Mouse (Mus musculus) forebrain, embryonic 10.5 days (tissue): Measurements from ENCODE around the gene Ttc7b. TPM values are rescaled to one million over a fixed set of nuclear protein-coding genes. Genes with fewer than 3 reads are reported as not detected.
A peak's percentile ranks its signal among the peaks of the same experiment; 100 is the strongest.

Experiments
- DNase-seq: peaks from one replicate; pipeline ENCODE4 v3.0.0-alpha.2; 2017; ENCODE audit warnings: low spot score; ENCODE audit errors: extremely low spot score
- H3K27ac ChIP-seq: fragments of 300-500 bp; sonication (generic); 2 replicates; pipeline ENCODE4 v1.5.1; 2016; ENCODE audit warnings: mild to moderate bottlenecking
- H3K27me3 ChIP-seq: fragments of 300-500 bp; sonication (generic); 2 replicates; pipeline ENCODE4 v1.6.1; 2016; ENCODE audit warnings: mild to moderate bottlenecking; ENCODE audit not compliant: poor library complexity, severe bottlenecking
- H3K36me3 ChIP-seq: fragments of 300-500 bp; sonication (generic); replicated peaks from 2 replicates; pipeline ENCODE4 v1.6.1; 2016; ENCODE audit warnings: mild to moderate bottlenecking, moderate library complexity
- H3K4me1 ChIP-seq: fragments of 300-500 bp; sonication (generic); 2 replicates; pipeline ENCODE4 v1.6.1; 2016
- H3K4me3 ChIP-seq: fragments of 300-500 bp; sonication (generic); 2 replicates; pipeline ENCODE4 v1.5.1; 2016; ENCODE audit warnings: mild to moderate bottlenecking, moderate library complexity
- H3K9me3 ChIP-seq: fragments of 300-500 bp; sonication (generic); 2 replicates; pipeline ENCODE4 v1.6.1; 2016; ENCODE audit warnings: mild to moderate bottlenecking, moderate library complexity
- WGBS: fragments of 180-500 bp; shearing (Covaris S2); methylation state at CpG from one replicate; pipeline ENCODE4 v1.1.7; 2016; 5-methylcytosine and 5-hydroxymethylcytosine counted together
- polyA plus RNA-seq: library from polyadenylated mRNA; unstranded; fragments of >200 nt; fragmentation: Nextera tagmentation; extraction: Ambion mirVana; gene quantifications from 2 replicates; pipeline ENCODE4 v1.2.1, GENCODE M21; 2016

Gene Ttc7b
- polyA plus RNA-seq, 1 experiment from 2014 or later = 5.5 TPM

- peaks cover 40% of the 10 kb centered on the region for H3K36me3 ChIP-seq
- WGBS = 91% methylated on average over 2 of the region's 2 CpGs
- DNase-seq = no peak
- H3K27me3 ChIP-seq = no peaks in the 10 kb centered on the region
- H3K9me3 ChIP-seq = no peaks in the 10 kb centered on the region
- H3K4me1 ChIP-seq = peaks cover 10% of the 10 kb centered on the region; the same call in 1 of the 2 replicates
- H3K27ac ChIP-seq = no peak overlapping the region
- H3K4me3 ChIP-seq = no peak overlapping the region
Measured at GRCm38 (mm10) chr12:100322225-100322624, 198.4 kb downstream of the Ttc7b start.

- no peaks in the 10 kb centered on the region for H3K9me3 ChIP-seq
- peaks cover 43% of the 10 kb centered on the region for H3K36me3 ChIP-seq
- WGBS = 91% methylated on average over 4 of the region's 4 CpGs
- no peaks in the 10 kb centered on the region for H3K27me3 ChIP-seq
- no peak for DNase-seq
- H3K4me3 ChIP-seq = no peak overlapping the region
- 0 out of 2 replicates have a peak overlapping the region, but pooled peaks have one; percentile 1 for H3K27ac ChIP-seq
- H3K4me1 ChIP-seq = peaks cover 10% of the 10 kb centered on the region; the same call in 1 of the 2 replicates
Measured at GRCm38 (mm10) chr12:100321545-100321944, 199.1 kb downstream of the Ttc7b start.

GRCm38 (mm10) chr12:100319746-100320145, 200.9 kb downstream of the Ttc7b start:
- Histone ChIP-seq H3K4me3 (no peak overlapping the region), H3K4me1 (peaks cover 27% of the 10 kb centered on the region), H3K27ac (no peak overlapping the region), H3K27me3 (no peaks in the 10 kb centered on the region), H3K9me3 (no peaks in the 10 kb centered on the region), H3K36me3 (peaks cover 32% of the 10 kb centered on the region)
- DNase-seq = no peak
- WGBS = 88% methylated on average over 4 of the region's 4 CpGs

GRCm38 (mm10) chr12:100317936-100318335, 202.7 kb downstream of the Ttc7b start:
- Histone ChIP-seq H3K27me3 (no peaks in the 10 kb centered on the region), H3K4me1 (peaks cover 43% of the 10 kb centered on the region), H3K9me3 (no peaks in the 10 kb centered on the region), H3K36me3 (peaks cover 26% of the 10 kb centered on the region), H3K4me3 (no peak overlapping the region), H3K27ac (no peak overlapping the region)
- 76% methylated on average over 3 of the region's 3 CpGs for WGBS
- DNase-seq = no peak

- H3K4me3 ChIP-seq = no peak overlapping the region
- H3K27me3 ChIP-seq = no peaks in the 10 kb centered on the region
- no peak for DNase-seq
- no peaks in the 10 kb centered on the region for H3K9me3 ChIP-seq
- WGBS = 80% methylated on average over 9 of the region's 9 CpGs
- H3K27ac ChIP-seq = 0 out of 2 replicates have a peak overlapping the region, but pooled peaks have one; percentile 31
- peaks cover 28% of the 10 kb centered on the region for H3K36me3 ChIP-seq
- peaks cover 43% of the 10 kb centered on the region for H3K4me1 ChIP-seq
Measured at GRCm38 (mm10) chr12:100316094-100316493, 204.5 kb downstream of the Ttc7b start.

- no peak overlapping the region for H3K27ac ChIP-seq
- peaks cover 24% of the 10 kb centered on the region for H3K36me3 ChIP-seq
- no peak for DNase-seq
- H3K9me3 ChIP-seq = no peaks in the 10 kb centered on the region
- no peaks in the 10 kb centered on the region for H3K27me3 ChIP-seq
- peaks cover 43% of the 10 kb centered on the region for H3K4me1 ChIP-seq
- WGBS = 72% methylated on average over 8 of the region's 8 CpGs
- no peak overlapping the region for H3K4me3 ChIP-seq
Measured at GRCm38 (mm10) chr12:100315119-100315885, 205.3 kb downstream of the Ttc7b start.

- WGBS = 63% methylated on average over 12 of the region's 12 CpGs
- Histone ChIP-seq H3K4me1 (peaks cover 46% of the 10 kb centered on the region), H3K4me3 (no peak overlapping the region), H3K27me3 (no peaks in the 10 kb centered on the region), H3K9me3 (no peaks in the 10 kb centered on the region), H3K27ac (peak overlapping the region; percentile 35; the same call in 1 of the 2 replicates), H3K36me3 (peaks cover 11% of the 10 kb centered on the region; the same call in 1 of the 2 replicates)
- DNase-seq = no peak
Measured at GRCm38 (mm10) chr12:100313785-100314375, 206.7 kb downstream of the Ttc7b start.

- no peaks in the 10 kb centered on the region for H3K27me3 ChIP-seq
- WGBS = 93% methylated on average over 6 of the region's 6 CpGs
- peaks cover 9% of the 10 kb centered on the region; the same call in 1 of the 2 replicates for H3K36me3 ChIP-seq
- H3K4me3 ChIP-seq = no peak overlapping the region
- peaks cover 53% of the 10 kb centered on the region for H3K4me1 ChIP-seq
- no peaks in the 10 kb centered on the region for H3K9me3 ChIP-seq
- DNase-seq = no peak
- no peak overlapping the region for H3K27ac ChIP-seq
Measured at GRCm38 (mm10) chr12:100313209-100313608, 207.4 kb downstream of the Ttc7b start.

- no peak for DNase-seq
- 65% methylated on average over 6 of the region's 6 CpGs for WGBS
- Histone ChIP-seq H3K4me1 (peaks cover 59% of the 10 kb centered on the region), H3K27me3 (no peaks in the 10 kb centered on the region), H3K36me3 (peaks cover 7% of the 10 kb centered on the region; the same call in 1 of the 2 replicates), H3K4me3 (no peak overlapping the region), H3K27ac (peak overlapping the region; percentile 53), H3K9me3 (no peaks in the 10 kb centered on the region)
Measured at GRCm38 (mm10) chr12:100310471-100311392, 209.9 kb downstream of the Ttc7b start.

- 80% methylated on average over 4 of the region's 4 CpGs for WGBS
- no peaks in the 10 kb centered on the region for H3K27me3 ChIP-seq
- no peaks in the 10 kb centered on the region for H3K9me3 ChIP-seq
- no peak overlapping the region for H3K4me3 ChIP-seq
- H3K27ac ChIP-seq = no peak overlapping the region
- DNase-seq = no peak
- H3K36me3 ChIP-seq = 0 out of 2 replicates have a peak, but pooled peaks cover 7% of the 10 kb centered on the region
- peaks cover 58% of the 10 kb centered on the region for H3K4me1 ChIP-seq
Measured at GRCm38 (mm10) chr12:100309201-100309600, 211.4 kb downstream of the Ttc7b start.

GRCm38 (mm10) chr12:100307501-100308260, 212.9 kb downstream of the Ttc7b start:
- peaks cover 47% of the 10 kb centered on the region for H3K4me1 ChIP-seq
- 77% methylated on average over 8 of the region's 8 CpGs for WGBS

GRCm38 (mm10) chr12:100306336-100306735, 214.3 kb downstream of the Ttc7b start:
- Histone ChIP-seq H3K27me3 (no peaks in the 10 kb centered on the region), H3K27ac (no peak overlapping the region), H3K4me1 (peaks cover 47% of the 10 kb centered on the region), H3K36me3 (no peaks in the 10 kb centered on the region; the same call in 1 of the 2 replicates), H3K9me3 (no peaks in the 10 kb centered on the region), H3K4me3 (no peak overlapping the region)
- 91% methylated on average over 1 of the region's 1 CpGs for WGBS
- no peak for DNase-seq

More at GRCm38 (mm10) chr12:100307501-100308260, 212.9 kb downstream of the Ttc7b start:
- Histone ChIP-seq H3K4me3 (no peak overlapping the region), H3K36me3 (0 out of 2 replicates have a peak, but pooled peaks cover 5% of the 10 kb centered on the region), H3K9me3 (no peaks in the 10 kb centered on the region), H3K27me3 (no peaks in the 10 kb centered on the region), H3K27ac (peak overlapping the region; percentile 73)
- DNase-seq = no peak
